Mouse (Mus musculus) lung, postnatal 0 days (tissue): ENCODE results near the gene Zdhhc22.

Experiments
- CTCF ChIP-seq: IDR thresholded peaks from 2 replicates; pipeline ENCODE4 v1.5.1; 2016; ENCODE audit warnings: antibody characterized with exemption, mild to moderate bottlenecking
- EP300 ChIP-seq: IDR thresholded peaks from 2 replicates; pipeline ENCODE4 v1.6.1; 2016; ENCODE audit warnings: antibody characterized with exemption, mild to moderate bottlenecking, control low read depth

- no peak for TF ChIP-seq CTCF
- TF ChIP-seq EP300, result no peak
These were observed 33.2 kb upstream of the Zdhhc22 start for GRCm38 (mm10) chr12:87023456-87023855.
